Mouse (Mus musculus) ES-E14 (cell line): ENCODE measurements at regions not wholly inside any gene's neighbourhood (a gene's known extent, or its start where the extent isn't known, plus 50 kb on each side); places are given as distances from the start of the nearest gene placed in this dataset.
"Not testable (repeated sequence)": the region's sequence is repeated elsewhere in the genome, so short reads cannot be mapped to it uniquely, and the experiment has no call there.

ENCODE experiments used
- DNase-seq: peaks from one replicate; pipeline ENCODE4 v3.0.0-alpha.2; 2013; ENCODE audit warnings: low read depth, low spot score
- H3K27ac ChIP-seq: 2 replicates; pipeline ENCODE4 v1.5.1; 2012; ENCODE audit warnings: low read depth, mild to moderate bottlenecking, low read length, moderate library complexity, mixed read lengths; ENCODE audit not compliant: poor library complexity, insufficient read depth, severe bottlenecking
- H3K36me3 ChIP-seq: 2 replicates; pipeline ENCODE4 v1.6.1; 2012; ENCODE audit warnings: mild to moderate bottlenecking, low read length, moderate library complexity, mixed read lengths; ENCODE audit not compliant: control insufficient read depth, poor library complexity, insufficient read depth, severe bottlenecking
- H3K4me1 ChIP-seq, 2 experiments: fragments of 150-350 bp in 1 of 2; sonication (generic) in 1 of 2; 2 replicates each; pipeline ENCODE4 v1.6.1; 2012; ENCODE audit warnings: low read length in 2 of 2, mild to moderate bottlenecking in 1 of 2, mixed read lengths in 1 of 2; ENCODE audit not compliant: control insufficient read depth in 2 of 2, insufficient read depth in 2 of 2, poor library complexity in 1 of 2
- H3K4me3 ChIP-seq, 2 experiments: fragments of 150-350 bp in 1 of 2; sonication (generic) in 1 of 2; 2 replicates each; pipeline ENCODE4 v1.5.1; 2012; ENCODE audit warnings: low read length in 2 of 2, low read depth in 1 of 2, mild to moderate bottlenecking in 1 of 2, mixed read lengths in 1 of 2; ENCODE audit not compliant: insufficient read depth in 1 of 2, poor library complexity in 1 of 2, severe bottlenecking in 1 of 2
- H3K9ac ChIP-seq: 2 replicates; pipeline ENCODE4 v1.6.1; 2012; ENCODE audit warnings: low read depth, mild to moderate bottlenecking, low read length, mixed read lengths; ENCODE audit not compliant: poor library complexity, insufficient read depth, severe bottlenecking
- H3K9me3 ChIP-seq: fragments of 150-350 bp; sonication (generic); 2 replicates; pipeline ENCODE4 v1.6.1; 2012; ENCODE audit warnings: low read depth, mild to moderate bottlenecking, low read length; ENCODE audit not compliant: control insufficient read depth, insufficient read depth
- CHD2 ChIP-seq: IDR thresholded peaks from 2 replicates; pipeline ENCODE4 v1.6.1; 2014; ENCODE audit warnings: mild to moderate bottlenecking, low read depth, low read length, inconsistent platforms
- HCFC1 ChIP-seq: IDR thresholded peaks from 2 replicates; pipeline ENCODE4 v1.6.1; 2012; ENCODE audit warnings: low read length, inconsistent platforms, borderline replicate concordance; ENCODE audit not compliant: insufficient read depth
- MAFK ChIP-seq: IDR thresholded peaks from 2 replicates; pipeline ENCODE4 v1.6.1; 2014; ENCODE audit warnings: mild to moderate bottlenecking, low read depth, low read length, inconsistent platforms; ENCODE audit not compliant: insufficient read depth
- ZC3H11A ChIP-seq: IDR thresholded peaks from 2 replicates; pipeline ENCODE4 v1.6.1; 2012; ENCODE audit warnings: low read depth, mild to moderate bottlenecking, inconsistent platforms, low read length, borderline replicate concordance
- ZNF384 ChIP-seq: IDR thresholded peaks from 2 replicates; pipeline ENCODE4 v1.6.1; 2012; ENCODE audit warnings: low read depth, low read length, inconsistent platforms
- in situ Hi-C, 2 experiments: fragments of 600-800 bp; cut with MboI; formaldehyde crosslinking; loops; one replicate each; pipeline ENCODE4 v1.15.1; 2025; ENCODE audit warnings: low sequenced_read_pairs in 2 of 2, inconsistent platforms in 1 of 2; ENCODE audit not compliant: unreplicated experiment in 2 of 2

GRCm38 (mm10) chrX:50614874-50615273 lies 186.6 kb upstream of the Olfr1324 start:
- DNase-seq, in situ Hi-C loops, H3K4me1 ChIP-seq, H3K9me3 ChIP-seq: not testable (repeated sequence)
- Histone ChIP-seq H3K27ac (peak overlapping the region; percentile 40; the same call in 1 of the 2 replicates), H3K9ac (peak overlapping the region; percentile 11; the same call in 1 of the 2 replicates), H3K36me3 (peaks cover 13% of the 10 kb centered on the region), H3K4me3 (peak overlapping the region in 1 of 2 experiments; percentile 16; a peak in 1 of 4 replicates)
- TF ChIP-seq ZNF384 (peak; percentile 99), MAFK (0 out of 2 replicates have a peak, but pooled peaks have one; percentile 10)

DNA sequence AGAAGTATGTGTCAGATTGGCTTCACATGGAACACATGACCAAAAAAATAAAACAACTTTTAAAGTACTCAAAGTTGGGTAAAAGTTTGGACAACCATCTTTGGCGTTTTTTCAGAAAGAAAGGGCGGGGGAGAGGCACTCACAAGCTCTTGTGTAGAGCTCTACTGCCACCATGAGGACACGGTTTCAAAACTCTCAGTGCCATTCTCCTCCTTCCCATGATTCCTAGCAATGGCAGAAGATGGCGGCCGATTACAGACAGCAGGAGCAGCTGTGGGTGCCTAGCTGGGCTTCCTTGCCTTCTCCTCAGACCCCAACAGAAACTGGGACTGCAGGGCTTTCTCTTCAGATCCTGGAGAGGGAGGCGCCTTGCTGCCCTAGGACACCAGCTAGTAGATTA lies 186.1 kb upstream of the Olfr1324 start:
- H3K4me1 ChIP-seq, H3K9ac ChIP-seq, DNase-seq, in situ Hi-C loops, H3K9me3 ChIP-seq: not testable (repeated sequence)
- peak overlapping the region in 1 of 2 experiments; percentile 16; a peak in 1 of 4 replicates for H3K4me3 ChIP-seq
- TF ChIP-seq ZNF384 = peak; percentile 98
- H3K36me3 ChIP-seq = peaks cover 13% of the 10 kb centered on the region
- H3K27ac ChIP-seq = peak overlapping the region; percentile 40; the same call in 1 of the 2 replicates

GRCm38 (mm10) chrX:50611765-50612591 lies 183.7 kb upstream of the Olfr1324 start:
- H3K4me1 ChIP-seq = no peaks in the 10 kb centered on the region
- DNase-seq = no peak
- TF ChIP-seq ZNF384 = peak; percentile 100
- peak; percentile 37; the same call in 1 of the 2 replicates for TF ChIP-seq HCFC1
- TF ChIP-seq ZC3H11A = no peak
- TF ChIP-seq CHD2 = no peak
- TF ChIP-seq MAFK = no peak
- no peak overlapping the region; the same call in 1 of the 2 replicates for H3K27ac ChIP-seq
- in situ Hi-C loops = no loop called here
- peaks cover 11% of the 10 kb centered on the region for H3K36me3 ChIP-seq
- no peaks in the 10 kb centered on the region for H3K9me3 ChIP-seq
- H3K4me3 ChIP-seq = no peak overlapping the region
- H3K9ac ChIP-seq = no peak overlapping the region

- H3K9me3 ChIP-seq, in situ Hi-C loops, H3K4me1 ChIP-seq, H3K27ac ChIP-seq, H3K4me3 ChIP-seq, H3K9ac ChIP-seq, DNase-seq: not testable (repeated sequence)
- H3K36me3 ChIP-seq = peaks cover 15% of the 10 kb centered on the region
These were observed 179.8 kb upstream of the Olfr1324 start for GRCm38 (mm10) chrX:50608141-50608540.

DNA sequence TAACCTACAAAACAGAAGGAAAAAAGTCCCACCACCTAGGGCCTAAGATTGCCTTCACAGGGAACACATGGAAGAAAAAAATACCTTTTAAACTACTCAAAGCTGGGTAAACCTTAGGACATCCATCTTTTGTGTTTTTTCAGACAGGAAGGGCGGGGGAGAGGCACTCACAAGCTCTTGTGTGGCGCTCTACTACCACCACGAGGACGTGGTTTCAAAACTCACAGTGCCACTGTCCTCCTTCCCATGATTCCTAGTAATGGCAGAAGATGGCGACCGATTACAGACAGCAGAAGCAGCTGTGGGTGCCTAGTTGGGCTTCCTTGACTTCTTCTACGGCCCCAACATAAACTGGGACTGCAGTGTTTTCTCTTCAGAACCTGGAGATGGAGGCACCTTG lies 179.3 kb upstream of the Olfr1324 start:
- H3K36me3 ChIP-seq = peaks cover 14% of the 10 kb centered on the region
- no peak overlapping the region for H3K27ac ChIP-seq
- H3K9me3 ChIP-seq = no peaks in the 10 kb centered on the region
- TF ChIP-seq ZC3H11A (no peak), ZNF384 (peak; percentile 97)
- in situ Hi-C loops = no loop called here
- H3K4me3 ChIP-seq = no peak overlapping the region
- H3K4me1 ChIP-seq = no peaks in the 10 kb centered on the region
- no peak for DNase-seq
- H3K9ac ChIP-seq = no peak overlapping the region
